Mouse (Mus musculus) ES-Bruce4 (cell line): Measurements from ENCODE around the gene Ptprm.

Experiments used
- CTCF ChIP-seq: IDR thresholded peaks from one replicate; pipeline ENCODE4 v1.8.1; 2011; ENCODE audit warnings: low read depth, low read length
- EP300 ChIP-seq: IDR thresholded peaks from 2 replicates; pipeline ENCODE4 v1.6.1; 2011; ENCODE audit warnings: low read depth, low read length; ENCODE audit not compliant: insufficient read depth
- POLR2A ChIP-seq: IDR thresholded peaks from one replicate; pipeline ENCODE4 v1.8.1; 2011; ENCODE audit warnings: low read length; ENCODE audit not compliant: insufficient read depth

DNA sequence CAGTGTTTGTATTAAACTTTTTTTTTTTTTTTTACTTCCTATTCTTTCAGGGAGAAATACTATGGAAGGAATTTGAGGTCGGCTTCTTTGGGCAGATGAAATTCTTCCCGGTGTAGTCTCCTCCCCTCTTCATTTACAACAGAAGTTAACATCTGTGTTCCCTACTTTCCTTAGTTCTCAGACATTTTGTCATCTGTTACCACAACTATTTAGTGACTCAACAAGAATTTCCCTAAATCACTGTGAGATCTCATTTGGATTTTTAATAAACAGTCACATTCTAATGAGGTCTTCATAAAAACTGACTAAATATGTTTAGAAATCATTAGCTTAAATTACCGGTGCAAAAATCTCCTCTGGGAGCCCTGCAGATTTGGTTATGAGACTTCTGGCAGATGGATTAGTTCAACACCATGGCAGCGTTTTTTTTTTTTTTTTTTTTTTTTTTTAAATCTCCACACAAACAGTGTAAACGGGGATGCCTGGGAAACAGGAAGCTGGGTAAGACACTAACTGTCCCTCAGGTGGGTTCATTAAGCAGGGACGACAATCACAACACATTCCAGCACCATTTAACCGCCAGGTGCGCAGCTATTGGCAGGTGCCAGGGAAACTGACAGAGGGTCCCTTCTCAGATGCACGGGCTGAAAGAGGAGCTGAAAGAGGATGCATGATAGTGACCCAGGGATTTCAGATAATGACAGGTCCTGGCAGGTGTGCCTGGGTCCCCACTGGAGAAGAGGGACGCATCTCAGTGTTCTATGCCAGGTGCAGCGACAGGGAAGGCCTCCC is 633.9 kb downstream of the Ptprm start:
- TF ChIP-seq POLR2A (no peak), CTCF (no peak), EP300 (no peak)
